Mouse (Mus musculus): ENCODE results near the gene Tab1.

The Tab1 gene

GRCm38 (mm10) chr15:80163716-80164115 is 30.8 kb downstream of the Tab1 start:
- DNase-seq: no peak

- no peak for DNase-seq
Measured at GRCm38 (mm10) chr15:80165396-80165795, 32.5 kb downstream of the Tab1 start.

GRCm38 (mm10) chr15:80169484-80169883 is 36.6 kb downstream of the Tab1 start:
- no peak for DNase-seq

GRCm38 (mm10) chr15:80170357-80170756 is 37.4 kb downstream of the Tab1 start:
- peak; percentile 70 to 88 for DNase-seq

GRCm38 (mm10) chr15:80171286-80171685 is 38.4 kb downstream of the Tab1 start:
- no peak for DNase-seq

- peak in 1 of 2 experiments; percentile 36 for DNase-seq
Measured at GRCm38 (mm10) chr15:80171791-80172190, 38.9 kb downstream of the Tab1 start.

GRCm38 (mm10) chr15:80173001-80173771 is 40.3 kb downstream of the Tab1 start, which contains the start of gene Mgat3:
Mgat3 (plus strand) TSS chr15:80173721.
- DNase-seq: peak; percentile 50 to 72

GRCm38 (mm10) chr15:80173781-80174597 is 41.1 kb downstream of the Tab1 start:
- no peak for DNase-seq

GRCm38 (mm10) chr15:80174598-80174875 is 41.6 kb downstream of the Tab1 start:
- no peak for DNase-seq

GRCm38 (mm10) chr15:80175316-80175715 is 42.4 kb downstream of the Tab1 start:
- DNase-seq: no peak

GRCm38 (mm10) chr15:80175756-80176155 is 42.8 kb downstream of the Tab1 start:
- no peak for DNase-seq

- peak; percentile 35 to 51 for DNase-seq
Measured at GRCm38 (mm10) chr15:80181561-80181960, 48.6 kb downstream of the Tab1 start.

GRCm38 (mm10) chr15:80182072-80182700 is 49.3 kb downstream of the Tab1 start:
- no peak for DNase-seq

- DNase-seq: peak; percentile 74 to 89
Measured at GRCm38 (mm10) chr15:80188927-80189326, 56.0 kb downstream of the Tab1 start.

- DNase-seq: peak; percentile 78 to 92
Measured at GRCm38 (mm10) chr15:80190075-80190474, 57.1 kb downstream of the Tab1 start.

GRCm38 (mm10) chr15:80191585-80192245 is 58.8 kb downstream of the Tab1 start:
- peak; percentile 55 to 84 for DNase-seq

GRCm38 (mm10) chr15:80192246-80192585 is 59.3 kb downstream of the Tab1 start:
- DNase-seq: no peak

- DNase-seq: peak in 1 of 2 experiments; percentile 69
Measured at GRCm38 (mm10) chr15:80192847-80193246, 59.9 kb downstream of the Tab1 start.

- no peak for DNase-seq
Measured at GRCm38 (mm10) chr15:80199556-80199955, 66.6 kb downstream of the Tab1 start.

- DNase-seq: peak; percentile 53 to 74
Measured at GRCm38 (mm10) chr15:80202111-80202775, 69.3 kb downstream of the Tab1 start.

GRCm38 (mm10) chr15:80203406-80203805 is 70.5 kb downstream of the Tab1 start:
- peak in 1 of 2 experiments; percentile 64 for DNase-seq

GRCm38 (mm10) chr15:80206057-80206565 is 73.2 kb downstream of the Tab1 start:
- no peak for DNase-seq
